Mouse (Mus musculus): ENCODE measurements around the gene Cux2. TPM values are rescaled to one million over a fixed set of nuclear protein-coding genes. Genes with fewer than 3 reads are reported as not detected.

Gene Cux2
- polyA plus RNA-seq, 1 experiment from 2014 or later = 5.9 TPM

- Histone ChIP-seq H3K27me3 (no peaks in the 10 kb centered on the region), H3K9me3 (no peaks in the 10 kb centered on the region), H3K36me3 (peaks cover 50% of the 10 kb centered on the region), H3K4me2 (replicated peaks) (no peak overlapping the region), H3K27ac (no peak overlapping the region), H3K4me3 (no peak overlapping the region), H3K4me1 (no peaks in the 10 kb centered on the region), H3K9ac (no peak overlapping the region)
- 89% methylated on average over 17 of the region's 17 CpGs for WGBS
- no peak for ATAC-seq (ENCODE audit: insufficient number of reproducible peaks, insufficient read depth, low FRiP score, low TSS enrichment)
Measured at GRCm38 (mm10) chr5:121810331-121811151, 239.4 kb downstream of the Cux2 start.

GRCm38 (mm10) chr5:121809667-121810224, 240.2 kb downstream of the Cux2 start:
- Histone ChIP-seq H3K4me1 (no peaks in the 10 kb centered on the region), H3K9ac (no peak overlapping the region), H3K27ac (no peak overlapping the region), H3K36me3 (peaks cover 47% of the 10 kb centered on the region), H3K9me3 (no peaks in the 10 kb centered on the region), H3K4me3 (no peak overlapping the region), H3K27me3 (no peaks in the 10 kb centered on the region), H3K4me2 (replicated peaks) (no peak overlapping the region)
- ATAC-seq (ENCODE audit: insufficient number of reproducible peaks, insufficient read depth, low FRiP score, low TSS enrichment) = no peak
- 86% methylated on average over 5 of the region's 5 CpGs for WGBS

GRCm38 (mm10) chr5:121808202-121808601, 241.7 kb downstream of the Cux2 start:
- ATAC-seq (ENCODE audit: insufficient number of reproducible peaks, insufficient read depth, low FRiP score, low TSS enrichment) = no peak
- H3K9me3 ChIP-seq = no peaks in the 10 kb centered on the region
- H3K27ac ChIP-seq = no peak overlapping the region
- no peak overlapping the region for H3K4me3 ChIP-seq
- H3K36me3 ChIP-seq = peaks cover 50% of the 10 kb centered on the region
- no peaks in the 10 kb centered on the region for H3K4me1 ChIP-seq
- H3K4me2 ChIP-seq (replicated peaks) = no peak overlapping the region
- 86% methylated on average over 2 of the region's 2 CpGs for WGBS
- H3K9ac ChIP-seq = no peak overlapping the region
- H3K27me3 ChIP-seq = no peaks in the 10 kb centered on the region

GRCm38 (mm10) chr5:121807186-121807585, 242.7 kb downstream of the Cux2 start:
- Histone ChIP-seq H3K27me3 (no peaks in the 10 kb centered on the region), H3K4me3 (no peak overlapping the region), H3K9ac (no peak overlapping the region), H3K27ac (no peak overlapping the region), H3K4me1 (no peaks in the 10 kb centered on the region), H3K36me3 (peaks cover 48% of the 10 kb centered on the region), H3K4me2 (replicated peaks) (no peak overlapping the region), H3K9me3 (no peaks in the 10 kb centered on the region)
- no peak for ATAC-seq (ENCODE audit: insufficient number of reproducible peaks, insufficient read depth, low FRiP score, low TSS enrichment)
- 90% methylated on average over 3 of the region's 3 CpGs for WGBS

Small RNAs within 50 kb of the gene (microRNA-seq; reads per million reads assigned to microRNA genes)
- gene Mir7031 = not detected

Other genes with a start within 250 kb of the Cux2 start
- 13.1 and 14.4 TPM in 2 replicates for gene Sh2b3, start 212.5 kb downstream of the Cux2 start, polyA plus RNA-seq (2016; fragmentation: Nextera tagmentation; extraction: Ambion mirVana)
- gene Pheta1, start 201.1 kb downstream of the Cux2 start, polyA plus RNA-seq (2016; fragmentation: Nextera tagmentation; extraction: Ambion mirVana) = 47.3 and 48.1 TPM in 2 replicates
- gene Myl2, start 50.8 kb upstream of the Cux2 start, polyA plus RNA-seq (2016; fragmentation: Nextera tagmentation; extraction: Ambion mirVana) = 0.52 and 2.4 TPM in 2 replicates
- not detected in 2 replicates for gene Ccdc63, start 90.7 kb upstream of the Cux2 start, polyA plus RNA-seq (2016; fragmentation: Nextera tagmentation; extraction: Ambion mirVana)
- 307 and 312 TPM in 2 replicates for gene Ppp1cc, start 108.2 kb upstream of the Cux2 start, polyA plus RNA-seq (2016; fragmentation: Nextera tagmentation; extraction: Ambion mirVana)
- gene Hvcn1, start 156.7 kb upstream of the Cux2 start, polyA plus RNA-seq (2016; fragmentation: Nextera tagmentation; extraction: Ambion mirVana) = 11.7 and 13.0 TPM in 2 replicates
- 5.9 and 6.5 TPM in 2 replicates for gene Tctn1, start 214.4 kb upstream of the Cux2 start, polyA plus RNA-seq (2016; fragmentation: Nextera tagmentation; extraction: Ambion mirVana)
- gene Pptc7, start 234.3 kb upstream of the Cux2 start, polyA plus RNA-seq (2016; fragmentation: Nextera tagmentation; extraction: Ambion mirVana) = 11.9 and 12.0 TPM in 2 replicates